Mouse (Mus musculus): Measurements from ENCODE around the gene Pon3.
"Not testable (repeated sequence)": the region's sequence is repeated elsewhere in the genome, so short reads cannot be mapped to it uniquely, and the experiment has no call there.

Pon3 gene

GRCm38 (mm10) chr6:5254869-5255268 is 1.2 kb downstream of the Pon3 start:
- no peak for DNase-seq (ENCODE audit: low spot score)

- DNase-seq (ENCODE audit: low spot score), result no peak
Measured at GRCm38 (mm10) chr6:5245926-5246325, 10.2 kb downstream of the Pon3 start.

DNA sequence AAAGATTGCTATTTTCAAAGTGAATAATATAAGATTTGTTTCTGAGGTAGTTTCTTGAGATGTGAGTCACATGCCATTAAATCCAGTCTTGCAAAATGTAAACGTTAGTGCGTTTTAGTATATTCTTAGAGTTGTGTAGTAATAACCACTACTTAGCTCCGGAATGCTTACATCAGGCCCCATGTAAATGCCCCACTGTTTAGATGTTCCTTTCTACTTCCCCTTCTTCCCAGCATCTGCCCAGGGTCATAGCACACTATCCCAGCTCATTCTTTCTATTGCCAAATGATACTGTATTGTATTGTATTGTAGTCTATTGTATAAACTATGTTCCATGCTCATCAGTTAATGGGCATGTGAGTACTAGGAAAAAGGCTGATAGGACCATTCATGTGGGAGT is 17.3 kb downstream of the Pon3 start:
- DNase-seq (ENCODE audit: low spot score), result no peak

GRCm38 (mm10) chr6:5237510-5237909 is 18.6 kb downstream of the Pon3 start:
- no peak for DNase-seq (ENCODE audit: low spot score)

DNA sequence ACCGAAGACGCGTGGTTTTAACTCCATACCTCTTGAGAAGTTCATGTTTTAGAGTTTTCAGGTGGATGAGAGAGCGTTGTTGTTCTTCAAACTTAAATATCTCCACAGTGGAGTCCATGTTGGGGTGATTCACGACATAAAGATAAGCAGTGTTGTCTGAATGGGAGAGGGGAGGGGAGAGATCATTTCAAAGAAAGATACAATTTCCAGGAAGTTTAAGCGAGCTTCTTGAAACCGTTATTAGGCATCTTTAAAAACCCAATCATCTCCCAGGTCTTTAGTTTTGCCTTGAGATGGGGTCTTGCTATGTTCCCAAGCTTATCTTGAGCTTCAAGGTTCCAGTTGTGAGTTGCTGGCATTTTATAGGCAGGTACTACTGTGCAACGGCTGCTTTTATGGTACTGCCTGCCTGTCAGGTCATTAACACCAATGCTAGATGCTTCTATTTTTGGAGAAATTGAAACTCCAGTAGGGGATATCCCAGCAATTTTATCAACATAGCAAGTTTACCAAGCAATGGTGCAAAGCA is 19.2 kb downstream of the Pon3 start:
- no peak for DNase-seq (ENCODE audit: low spot score)

GRCm38 (mm10) chr6:5234563-5234962 is 21.5 kb downstream of the Pon3 start:
- DNase-seq (ENCODE audit: low spot score), result no peak

DNA sequence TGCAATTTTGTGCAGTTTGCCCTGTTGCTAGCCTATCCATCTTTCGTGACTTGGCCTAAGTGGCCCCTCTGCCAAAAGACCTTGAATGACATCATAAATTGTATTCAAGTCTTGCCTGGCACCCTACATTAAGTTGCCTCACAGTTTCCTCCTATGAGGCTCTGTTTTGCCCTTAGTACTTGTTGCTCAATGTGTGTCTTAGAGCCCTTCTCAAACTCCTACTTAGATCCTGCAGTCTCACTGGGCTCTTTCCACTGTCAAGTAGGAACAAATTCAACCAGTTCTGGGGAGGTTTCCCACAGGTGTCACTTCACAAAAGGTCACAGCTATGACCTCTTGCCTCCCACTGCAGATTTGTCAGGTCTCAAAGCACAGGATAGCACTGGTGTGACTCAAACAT is 22.3 kb downstream of the Pon3 start:
- no peak for DNase-seq (ENCODE audit: low spot score)

DNA sequence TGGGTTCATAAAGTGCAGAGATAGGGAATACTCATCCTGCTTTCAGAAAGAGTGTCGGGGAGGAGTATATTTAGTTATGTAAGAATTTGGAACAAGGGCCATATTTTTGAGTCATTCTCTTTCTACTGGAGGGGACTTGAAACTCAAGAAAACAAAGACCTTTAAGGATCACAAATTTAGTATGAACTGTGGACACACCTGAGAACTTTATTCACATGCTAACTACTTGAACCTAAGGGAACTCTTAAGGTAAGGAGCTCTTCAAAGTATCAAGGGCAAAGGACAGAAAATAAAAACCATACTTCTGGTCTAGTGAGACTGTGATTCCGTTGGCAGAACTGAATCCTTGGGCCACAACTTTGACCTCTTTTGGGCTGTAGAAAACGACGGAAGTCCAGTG is 24.1 kb downstream of the Pon3 start:
- DNase-seq (ENCODE audit: low spot score), result no peak

DNA sequence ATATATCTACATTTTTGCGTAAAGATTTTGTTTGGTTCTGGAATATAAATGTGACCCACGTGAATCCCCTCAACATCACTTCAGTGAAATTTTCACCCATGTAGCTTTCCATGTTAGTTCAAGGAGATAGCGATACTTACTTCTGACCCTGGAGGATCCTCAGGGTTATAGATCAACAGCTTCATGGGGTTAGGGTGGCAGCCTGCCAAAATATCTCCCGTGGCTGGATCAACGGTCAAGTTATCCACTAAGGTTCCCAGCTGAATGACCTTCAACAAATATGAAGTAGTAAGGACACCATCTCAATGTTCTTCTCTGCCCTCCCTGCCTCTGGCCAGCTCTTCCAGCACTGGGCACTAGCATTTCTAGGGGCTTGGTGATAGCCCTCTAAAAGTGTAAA is 25.8 kb downstream of the Pon3 start:
- no peak for DNase-seq (ENCODE audit: low spot score)

DNA sequence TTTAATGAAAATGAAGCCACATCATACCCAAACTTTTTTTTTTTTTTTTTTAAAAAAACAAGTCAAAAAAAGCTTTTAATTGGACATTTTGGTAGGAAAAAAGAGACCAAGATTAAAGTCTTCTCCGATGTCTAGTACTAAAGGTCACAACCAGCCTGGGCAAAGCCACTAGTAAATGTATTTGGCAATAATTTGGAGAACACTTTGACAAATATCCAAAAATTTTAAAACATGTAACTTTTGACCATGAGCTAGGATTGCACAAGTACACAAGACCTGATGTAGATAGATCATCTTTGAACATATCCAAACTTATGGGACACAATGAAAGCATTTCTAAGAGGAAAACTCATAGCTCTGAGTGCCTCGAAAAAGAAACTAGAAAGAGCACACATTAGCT is 32.5 kb downstream of the Pon3 start:
- DNase-seq (ENCODE audit: low spot score), result not testable (repeated sequence)

DNA sequence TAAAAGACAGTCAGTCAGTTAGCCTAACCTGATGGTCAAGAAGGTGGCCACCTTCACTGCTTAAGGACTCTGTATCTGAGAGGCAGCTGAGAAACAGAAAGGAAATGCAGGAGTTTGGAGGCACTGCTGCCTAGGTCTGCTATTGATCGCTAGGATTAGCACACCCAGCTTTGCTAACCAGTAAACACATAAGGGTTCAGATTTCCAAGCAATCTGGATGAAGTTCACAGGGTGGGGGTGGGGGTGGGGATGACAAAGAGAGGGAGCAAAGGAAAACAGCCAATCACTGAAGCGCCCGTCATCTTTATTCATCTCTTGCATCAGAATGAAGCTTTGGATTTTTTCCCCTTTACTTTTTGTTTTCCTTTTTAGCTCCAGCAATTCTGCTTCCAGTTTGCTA is 34.0 kb downstream of the Pon3 start:
- DNase-seq (ENCODE audit: low spot score), result no peak

GRCm38 (mm10) chr6:5218190-5218589 is 37.9 kb downstream of the Pon3 start:
- DNase-seq (ENCODE audit: low spot score), result no peak

DNA sequence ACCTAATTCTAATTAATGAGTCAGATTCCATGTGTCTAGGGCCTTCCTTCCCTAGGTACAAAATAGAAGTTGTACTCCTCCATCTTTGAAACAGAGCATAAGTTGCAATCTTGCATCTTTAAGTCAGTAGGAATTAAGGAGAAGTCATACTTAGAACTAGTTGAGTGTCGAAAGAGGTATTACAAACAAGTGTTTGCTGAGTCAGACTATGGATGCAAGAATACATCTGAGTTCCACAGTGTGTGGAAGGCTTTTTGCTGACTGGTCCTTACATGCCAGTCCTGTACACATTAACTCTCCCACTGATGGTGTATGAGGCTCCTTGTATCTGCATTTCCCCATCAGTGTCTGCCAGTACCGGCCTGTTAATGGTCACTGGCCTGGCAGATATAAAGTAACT is 48.3 kb downstream of the Pon3 start:
- DNase-seq (ENCODE audit: low spot score), result no peak

DNA sequence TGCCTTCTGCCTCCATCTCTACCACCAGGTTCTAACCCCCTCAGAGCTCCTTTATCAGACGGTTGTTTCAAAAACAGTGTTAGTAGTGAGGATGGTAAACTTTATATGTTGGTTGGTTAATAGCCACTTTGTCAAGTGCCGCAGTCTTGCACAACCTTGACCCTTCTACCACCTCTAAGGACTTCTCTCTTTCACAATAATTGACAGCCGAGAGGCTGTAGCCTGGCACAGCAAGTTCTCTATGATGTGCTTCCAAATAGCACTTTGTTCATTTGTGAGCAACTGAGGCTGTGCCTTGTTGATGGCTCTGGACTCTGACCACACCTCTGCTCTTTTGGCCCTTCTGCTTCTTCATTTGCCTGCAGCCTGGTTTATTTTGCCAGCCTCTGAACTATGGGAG is 56.2 kb downstream of the Pon3 start:
- no peak for DNase-seq (ENCODE audit: low spot score)

DNA sequence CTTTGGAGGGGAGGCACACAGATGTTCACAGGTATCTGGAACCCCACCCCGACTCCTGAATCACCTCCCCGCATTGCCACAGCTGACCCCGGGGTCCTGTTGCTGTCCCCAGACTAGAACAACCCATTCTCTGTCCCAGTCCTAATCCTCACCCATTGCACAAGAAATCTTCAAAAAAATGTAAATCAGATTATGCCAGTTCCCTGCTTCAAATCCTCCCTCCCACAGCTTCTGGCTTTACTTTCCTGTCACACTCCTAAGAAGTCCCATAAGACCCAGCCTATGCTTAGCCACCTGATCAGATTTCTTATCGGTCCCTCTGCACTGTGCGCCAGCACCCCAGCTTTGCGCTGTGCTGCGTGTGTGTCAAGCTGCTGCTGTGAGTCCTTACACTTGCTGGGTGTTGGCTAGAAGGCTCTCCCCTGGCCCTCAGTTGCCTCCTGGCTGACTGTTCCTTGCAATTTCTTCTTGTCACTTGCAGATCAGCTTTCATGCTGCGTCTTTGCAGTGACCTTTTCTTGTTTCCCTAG is 56.6 kb downstream of the Pon3 start:
- DNase-seq (ENCODE audit: low spot score), result no peak

GRCm38 (mm10) chr6:5198590-5198989 is 57.5 kb downstream of the Pon3 start:
- DNase-seq (ENCODE audit: low spot score), result no peak

DNA sequence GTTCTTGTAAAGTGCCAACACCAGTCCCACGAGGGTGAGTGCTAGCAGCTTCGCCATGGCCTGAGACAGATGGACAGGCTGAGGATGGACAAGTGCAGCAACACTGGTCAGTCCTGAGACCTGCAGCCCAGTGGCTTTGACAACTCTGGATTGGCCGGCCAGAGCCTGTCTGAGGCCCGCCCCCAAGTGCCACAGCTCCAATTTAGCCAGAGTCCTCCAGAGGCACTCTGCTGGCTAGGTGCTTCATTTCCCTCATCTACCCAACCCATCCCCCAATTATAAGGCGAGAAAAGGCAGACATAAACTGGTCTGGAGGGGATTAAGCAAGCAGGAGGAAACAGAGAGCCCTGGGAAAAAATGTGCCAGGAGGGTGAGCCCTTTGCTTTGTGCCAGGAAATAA is 62.4 kb downstream of the Pon3 start, which contains the start of gene Pon1:
TSS of gene Pon1 (minus strand) at position 254 of the 400 bp plus-strand sequence.
- no peak for DNase-seq (ENCODE audit: low spot score)

GRCm38 (mm10) chr6:5190761-5191160 is 65.3 kb downstream of the Pon3 start:
- DNase-seq (ENCODE audit: low spot score), result no peak

GRCm38 (mm10) chr6:5189507-5189906 is 66.6 kb downstream of the Pon3 start:
- peak; percentile 36 for DNase-seq (ENCODE audit: low spot score)

- no peak for DNase-seq (ENCODE audit: low spot score)
Measured at GRCm38 (mm10) chr6:5188938-5189337, 67.1 kb downstream of the Pon3 start.

GRCm38 (mm10) chr6:5188036-5188435 is 68.0 kb downstream of the Pon3 start:
- no peak for DNase-seq (ENCODE audit: low spot score)

- no peak for DNase-seq (ENCODE audit: low spot score)
Measured at GRCm38 (mm10) chr6:5187586-5187985, 68.5 kb downstream of the Pon3 start.

GRCm38 (mm10) chr6:5186229-5186950 is 69.7 kb downstream of the Pon3 start:
- no peak for DNase-seq (ENCODE audit: low spot score)

GRCm38 (mm10) chr6:5180645-5181044 is 75.4 kb downstream of the Pon3 start:
- DNase-seq (ENCODE audit: low spot score), result no peak
